Mouse (Mus musculus) layer of hippocampus, postnatal 36 days (tissue): ENCODE measurements around the gene Ythdf2. TPM values are rescaled to one million over a fixed set of nuclear protein-coding genes. Genes with fewer than 3 reads are reported as not detected.
A peak's percentile ranks its signal among the peaks of the same experiment; 100 is the strongest.
"Not testable (repeated sequence)": the region's sequence is repeated elsewhere in the genome, so short reads cannot be mapped to it uniquely, and the experiment has no call there.

Experiments used
- DNase-seq, 2 experiments: peaks; one replicate each; pipeline ENCODE4 v3.0.0; 2022
- total RNA-seq, 2 experiments: library from RNA; stranded (reverse); gene quantifications; 2 replicates each; pipeline ENCODE4 v1.2.3; 2021

The Ythdf2 gene
- total RNA-seq, result 10 to 100 TPM; 43.8 to 47.7 TPM

- peak; percentile 94 to 96 for DNase-seq
Observed at GRCm38 (mm10) chr4:132211953-132212734, at the start of gene Ythdf2. Gene Ythdf2 (minus strand): TSS chr4:132212303.

- no peak for DNase-seq
Observed at GRCm38 (mm10) chr4:132260404-132261379, 48.6 kb upstream of the Ythdf2 start.

GRCm38 (mm10) chr4:132259248-132259647 lies 47.1 kb upstream of the Ythdf2 start:
- DNase-seq, result no peak

GRCm38 (mm10) chr4:132256384-132256783 lies 44.3 kb upstream of the Ythdf2 start:
- DNase-seq, result no peak

DNA sequence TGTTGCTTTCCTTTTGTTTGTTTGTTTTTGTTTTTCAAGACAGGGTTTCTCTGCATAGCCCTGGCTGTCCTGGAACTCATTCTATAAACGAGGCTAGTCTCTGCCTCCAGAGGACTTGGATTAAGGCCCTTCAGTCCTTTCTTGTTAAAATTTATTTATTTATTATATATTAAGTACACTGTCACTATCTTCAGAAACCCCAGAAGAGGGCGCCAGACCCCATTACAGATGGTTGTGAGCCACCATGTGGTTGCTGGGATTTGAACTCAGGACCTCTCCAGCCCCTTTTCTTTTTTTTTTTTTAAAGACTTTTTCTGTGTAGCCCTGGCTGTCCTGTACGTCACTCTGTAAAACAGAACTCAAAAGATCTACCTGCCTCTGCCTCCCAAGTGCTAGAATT lies 42.9 kb upstream of the Ythdf2 start:
- DNase-seq, result no peak

DNA sequence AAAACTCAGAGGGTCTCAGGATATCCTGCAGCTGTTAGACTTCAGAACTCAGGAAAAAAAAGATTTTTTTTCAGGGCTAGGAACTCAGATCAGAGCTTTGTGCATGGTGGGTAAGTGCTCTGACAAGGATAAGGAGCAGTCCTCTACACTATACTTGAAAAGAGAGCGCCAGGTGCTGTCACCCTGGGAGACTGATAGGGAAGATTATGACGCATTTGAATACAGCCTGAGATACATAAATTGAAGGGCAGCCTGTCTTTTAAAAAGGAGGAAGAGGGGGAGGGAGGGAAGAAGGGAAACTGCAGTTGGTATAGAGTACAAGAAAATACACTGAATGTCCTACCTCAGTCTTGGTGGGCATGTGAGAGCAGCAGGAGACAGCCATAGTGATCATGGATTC lies 41.5 kb upstream of the Ythdf2 start:
- no peak for DNase-seq

GRCm38 (mm10) chr4:132253128-132253527 lies 41.0 kb upstream of the Ythdf2 start:
- no peak for DNase-seq

DNA sequence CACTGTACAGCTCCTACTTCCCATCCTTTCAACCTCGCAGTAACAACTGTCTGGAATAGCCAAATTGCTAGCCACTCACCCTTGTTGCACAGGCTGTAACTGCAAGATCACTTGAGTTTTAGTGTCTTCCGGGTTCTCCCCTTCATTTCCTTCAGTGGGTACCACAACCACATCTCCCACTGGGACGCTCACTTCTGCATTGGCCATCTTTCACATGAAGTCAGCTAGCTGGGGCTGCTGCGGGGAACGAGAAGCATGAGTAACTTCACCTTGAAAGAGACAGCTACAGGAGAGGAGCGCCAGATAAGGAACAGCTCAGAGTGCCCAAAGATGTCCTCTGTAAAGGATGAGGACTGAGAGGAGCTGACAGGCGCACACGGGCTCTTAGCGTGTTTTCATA lies 39.5 kb upstream of the Ythdf2 start:
- no peak for DNase-seq

- no peak for DNase-seq
Observed at GRCm38 (mm10) chr4:132247451-132247997, 35.4 kb upstream of the Ythdf2 start.

DNA sequence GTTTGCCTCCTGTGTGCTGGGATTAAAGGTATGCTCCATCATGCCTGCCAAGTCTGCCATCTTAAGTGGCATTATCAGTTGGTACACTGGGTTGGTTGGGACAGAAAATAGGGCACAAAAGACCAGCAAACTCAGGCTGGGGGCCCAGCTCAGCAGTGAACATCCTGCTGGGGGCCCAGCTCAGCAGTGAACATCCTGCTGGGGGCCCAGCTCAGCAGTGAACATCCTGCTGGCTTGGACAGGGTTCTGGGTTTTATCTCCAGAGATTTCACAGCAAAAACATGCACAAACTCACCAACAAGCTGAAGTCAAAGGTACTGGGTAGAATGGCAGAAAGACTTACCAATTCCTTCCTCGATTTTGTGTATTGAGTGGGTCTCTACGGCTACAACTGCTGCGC lies 33.5 kb upstream of the Ythdf2 start:
- no peak for DNase-seq

DNA sequence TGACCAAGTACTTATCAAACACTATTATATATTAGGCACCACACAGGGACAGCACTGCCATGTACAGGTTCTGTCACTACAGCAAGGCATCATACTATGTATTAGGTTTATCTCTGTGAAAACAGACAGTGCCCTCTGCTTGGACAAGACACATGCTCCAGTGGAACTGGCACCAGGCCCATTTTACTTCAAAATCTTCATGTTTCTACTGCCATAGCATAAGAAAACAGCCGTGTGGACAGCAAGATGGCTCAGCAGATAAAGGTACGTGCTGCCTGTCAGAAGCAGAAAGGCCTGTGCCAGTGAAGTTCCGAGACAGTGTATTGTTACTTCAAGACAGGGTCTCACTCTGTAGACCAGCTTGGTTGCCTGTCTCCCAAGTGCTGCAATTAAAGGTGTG lies 29.1 kb upstream of the Ythdf2 start:
- no peak for DNase-seq

GRCm38 (mm10) chr4:132240367-132240766 lies 28.3 kb upstream of the Ythdf2 start:
- DNase-seq, result no peak

- no peak for DNase-seq
Observed at GRCm38 (mm10) chr4:132238356-132238755, 26.3 kb upstream of the Ythdf2 start.

- no peak for DNase-seq
Observed at GRCm38 (mm10) chr4:132234710-132235109, 22.6 kb upstream of the Ythdf2 start.

DNA sequence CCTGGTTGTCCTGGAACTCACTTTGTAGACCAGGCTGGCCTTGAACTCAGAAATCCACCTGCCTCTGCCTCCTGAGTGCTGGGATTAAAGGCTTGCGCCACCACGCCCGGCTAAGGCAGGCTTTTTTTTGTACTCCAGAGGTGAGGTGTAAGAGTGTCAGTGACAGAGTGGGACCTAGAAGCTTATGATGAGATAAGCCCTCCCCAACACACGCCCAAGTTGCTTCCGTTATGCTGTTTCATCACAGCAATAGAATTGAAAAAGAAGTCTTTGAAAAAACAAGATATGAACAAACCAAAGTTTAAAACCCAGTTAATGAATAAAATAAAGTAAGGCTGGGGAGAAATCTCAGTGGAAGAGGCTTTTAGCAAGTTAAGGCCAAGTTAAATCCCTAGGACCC lies 18.3 kb upstream of the Ythdf2 start:
- no peak for DNase-seq

DNA sequence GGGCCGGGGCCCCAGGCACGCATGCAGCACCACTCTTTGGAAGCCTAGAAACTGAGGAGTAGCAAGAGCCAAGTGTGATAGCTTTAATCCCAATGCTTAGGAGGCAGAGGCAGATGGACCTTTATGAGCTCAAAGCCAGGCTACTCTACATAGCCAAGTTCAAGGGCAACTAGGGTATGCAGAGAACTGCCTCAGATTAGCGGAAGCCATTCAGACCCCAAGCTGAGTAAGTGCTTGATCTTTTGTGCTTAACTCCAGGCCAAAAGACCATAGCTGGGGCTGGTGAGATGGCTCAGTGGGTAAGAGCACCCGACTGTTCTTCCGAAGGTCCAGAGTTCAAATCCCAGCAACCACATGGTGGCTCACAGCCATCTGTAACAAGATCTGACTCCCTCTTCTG lies 9.9 kb upstream of the Ythdf2 start:
- not testable (repeated sequence) for DNase-seq

DNA sequence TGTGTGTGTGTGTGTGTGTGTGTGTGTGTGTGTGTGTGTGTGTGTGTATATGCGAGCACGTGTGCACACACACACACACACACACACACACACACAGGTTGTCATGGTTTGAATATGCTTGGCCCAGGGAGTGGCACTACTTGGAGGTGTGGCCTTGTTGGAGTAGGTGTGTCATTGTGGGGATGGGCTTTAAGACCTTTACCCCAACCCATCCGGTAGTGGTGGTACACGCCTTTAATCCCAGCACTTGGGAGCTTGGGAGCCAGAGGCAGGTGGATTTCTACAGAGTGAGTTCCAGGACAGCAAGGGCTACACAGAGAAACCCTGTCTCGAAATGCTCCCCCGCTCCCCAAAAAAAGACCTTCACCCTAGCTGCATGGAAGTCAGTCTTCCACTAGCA lies 6.3 kb upstream of the Ythdf2 start:
- DNase-seq, result not testable (repeated sequence)

- no peak for DNase-seq
Observed at GRCm38 (mm10) chr4:132217781-132218180, 5.7 kb upstream of the Ythdf2 start.

GRCm38 (mm10) chr4:132216602-132217001 lies 4.5 kb upstream of the Ythdf2 start:
- no peak for DNase-seq

DNA sequence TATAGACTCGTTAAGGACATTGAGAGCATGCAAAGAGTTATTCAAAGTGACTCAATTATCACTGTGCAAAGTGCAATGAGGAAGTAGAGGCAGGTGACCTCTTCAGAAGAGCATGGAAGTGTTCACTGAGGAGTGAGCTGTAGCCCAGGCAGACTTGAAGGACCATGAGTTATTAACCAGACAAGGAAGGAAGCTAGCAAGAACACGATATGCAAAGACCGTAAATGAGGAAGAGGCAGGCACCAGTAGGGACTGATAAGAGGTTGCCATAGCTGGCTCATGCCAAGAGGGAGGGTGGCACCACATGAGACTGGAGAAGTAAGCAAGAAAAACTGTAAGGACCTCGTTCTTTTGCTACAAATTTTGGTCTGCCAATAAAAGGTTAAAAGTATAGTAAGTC lies 2.7 kb upstream of the Ythdf2 start:
- DNase-seq, result no peak

- peak in 1 of 2 experiments; percentile 13 for DNase-seq
Observed at GRCm38 (mm10) chr4:132211091-132211942, 786 bp downstream of the Ythdf2 start.

DNA sequence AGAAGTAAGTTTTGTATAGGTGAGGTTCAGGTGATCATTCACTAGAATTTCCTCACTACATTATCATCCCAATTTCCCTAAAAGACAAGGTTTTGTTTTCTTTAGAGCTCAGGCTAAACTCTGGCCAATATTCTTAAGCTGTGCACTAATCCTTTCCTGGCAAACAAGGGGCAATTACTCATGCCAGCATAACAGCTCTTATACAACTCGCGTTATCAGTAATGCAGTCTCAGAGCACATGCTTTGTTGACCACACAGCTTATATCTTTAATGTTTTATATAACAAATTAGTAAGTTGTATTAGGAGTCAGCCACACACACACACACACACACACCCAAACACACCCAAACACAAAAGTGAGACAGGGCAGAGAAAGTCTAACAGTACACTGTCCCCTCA lies 1.8 kb downstream of the Ythdf2 start:
- no peak for DNase-seq
